Mouse (Mus musculus): Measurements from ENCODE around the gene Fnbp1. TPM values are rescaled to one million over a fixed set of nuclear protein-coding genes. Genes with fewer than 3 reads are reported as not detected.

Gene Fnbp1
- polyA plus RNA-seq (2014; fragmentation: Illumina TruSeq; extraction: RNeasy Lipid Tissue Mini Kit (QIAGEN cat#74804); ENCODE audit: low read depth, low replicate concordance), result 7.6 TPM

GRCm38 (mm10) chr2:31141867-31142454 is at the start of gene Fnbp1:
Gene Fnbp1, minus strand, starts transcription at chr2:31142008.

GRCm38 (mm10) chr2:31151892-31152812 is 10.3 kb upstream of the Fnbp1 start, which contains the start of gene Gpr107:
Gene Gpr107, plus strand, starts transcription at chr2:31152316.

DNA sequence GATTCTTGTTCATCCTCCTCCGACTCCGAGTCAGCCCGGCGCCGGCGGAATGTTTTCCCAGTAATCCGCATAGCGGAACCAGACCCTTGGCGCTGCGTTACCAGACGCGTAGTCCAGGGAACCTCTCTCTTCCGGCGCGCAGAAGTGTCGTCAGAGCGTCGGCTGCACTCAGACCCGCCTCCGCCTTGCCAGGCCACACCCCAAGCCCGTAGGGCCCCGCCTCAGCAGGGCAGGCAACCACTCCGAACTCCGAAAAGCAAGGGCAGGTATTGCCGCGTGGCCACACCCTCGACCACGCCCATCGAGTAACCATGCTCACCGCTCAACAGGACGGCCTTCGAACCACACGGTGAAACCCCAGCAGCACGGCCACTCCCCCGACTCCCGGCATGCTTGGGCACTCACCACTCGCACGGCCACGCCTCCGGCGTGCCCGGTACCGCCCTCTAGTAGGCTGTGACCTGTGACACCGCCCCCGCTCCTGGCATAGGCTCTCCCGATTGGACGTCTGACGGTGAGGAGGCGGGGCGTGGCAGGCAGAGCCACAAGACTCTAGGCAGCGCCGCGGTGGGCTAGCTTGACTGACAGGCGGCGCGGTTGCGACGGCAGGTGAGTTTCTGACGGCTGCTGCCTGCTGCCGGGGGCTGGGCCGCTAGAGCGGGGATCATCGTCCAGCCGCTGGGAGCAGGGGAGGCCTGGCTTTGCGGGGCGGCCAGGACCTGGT is 159.9 kb downstream of the Fnbp1 start, which contains the start of the genes BC005624 and Usp20:
BC005624 (minus strand) TSS at position 412 of the 724 bp plus-strand sequence.
Usp20 (plus strand) TSS at position 490 of the 724 bp plus-strand sequence.

Other genes with a start within 250 kb of the Fnbp1 start
- gene Ptges, start 212.1 kb downstream of the Fnbp1 start, polyA plus RNA-seq (2014; fragmentation: Illumina TruSeq; extraction: RNeasy Lipid Tissue Mini Kit (QIAGEN cat#74804); ENCODE audit: low read depth, low replicate concordance), result 0.26 TPM
- gene Tor1b, start 189.0 kb downstream of the Fnbp1 start, polyA plus RNA-seq (2014; fragmentation: Illumina TruSeq; extraction: RNeasy Lipid Tissue Mini Kit (QIAGEN cat#74804); ENCODE audit: low read depth, low replicate concordance), result 13.8 TPM
- gene Tor1a, start 174.1 kb downstream of the Fnbp1 start, polyA plus RNA-seq (2014; fragmentation: Illumina TruSeq; extraction: RNeasy Lipid Tissue Mini Kit (QIAGEN cat#74804); ENCODE audit: low read depth, low replicate concordance), result 20.0 TPM
- gene BC005624, start 159.8 kb downstream of the Fnbp1 start, polyA plus RNA-seq (2014; fragmentation: Illumina TruSeq; extraction: RNeasy Lipid Tissue Mini Kit (QIAGEN cat#74804); ENCODE audit: low read depth, low replicate concordance), result 13.6 TPM
- gene Usp20, start 159.7 kb downstream of the Fnbp1 start, polyA plus RNA-seq (2014; fragmentation: Illumina TruSeq; extraction: RNeasy Lipid Tissue Mini Kit (QIAGEN cat#74804); ENCODE audit: low read depth, low replicate concordance), result 0.45 TPM
- gene Gpr107, start 10.3 kb upstream of the Fnbp1 start, polyA plus RNA-seq (2014; fragmentation: Illumina TruSeq; extraction: RNeasy Lipid Tissue Mini Kit (QIAGEN cat#74804); ENCODE audit: low read depth, low replicate concordance), result 9.2 TPM
- not detected for gene Ncs1, start 103.8 kb upstream of the Fnbp1 start, polyA plus RNA-seq (2014; fragmentation: Illumina TruSeq; extraction: RNeasy Lipid Tissue Mini Kit (QIAGEN cat#74804); ENCODE audit: low read depth, low replicate concordance)
- not detected for gene Hmcn2, start 172.4 kb upstream of the Fnbp1 start, polyA plus RNA-seq (2014; fragmentation: Illumina TruSeq; extraction: RNeasy Lipid Tissue Mini Kit (QIAGEN cat#74804); ENCODE audit: low read depth, low replicate concordance)

All from liver, adult 10 weeks (tissue).